Mouse (Mus musculus): Measurements from ENCODE around the gene Sp3.
"Not testable (repeated sequence)": the region's sequence is repeated elsewhere in the genome, so short reads cannot be mapped to it uniquely, and the experiment has no call there.

Gene Sp3

DNA sequence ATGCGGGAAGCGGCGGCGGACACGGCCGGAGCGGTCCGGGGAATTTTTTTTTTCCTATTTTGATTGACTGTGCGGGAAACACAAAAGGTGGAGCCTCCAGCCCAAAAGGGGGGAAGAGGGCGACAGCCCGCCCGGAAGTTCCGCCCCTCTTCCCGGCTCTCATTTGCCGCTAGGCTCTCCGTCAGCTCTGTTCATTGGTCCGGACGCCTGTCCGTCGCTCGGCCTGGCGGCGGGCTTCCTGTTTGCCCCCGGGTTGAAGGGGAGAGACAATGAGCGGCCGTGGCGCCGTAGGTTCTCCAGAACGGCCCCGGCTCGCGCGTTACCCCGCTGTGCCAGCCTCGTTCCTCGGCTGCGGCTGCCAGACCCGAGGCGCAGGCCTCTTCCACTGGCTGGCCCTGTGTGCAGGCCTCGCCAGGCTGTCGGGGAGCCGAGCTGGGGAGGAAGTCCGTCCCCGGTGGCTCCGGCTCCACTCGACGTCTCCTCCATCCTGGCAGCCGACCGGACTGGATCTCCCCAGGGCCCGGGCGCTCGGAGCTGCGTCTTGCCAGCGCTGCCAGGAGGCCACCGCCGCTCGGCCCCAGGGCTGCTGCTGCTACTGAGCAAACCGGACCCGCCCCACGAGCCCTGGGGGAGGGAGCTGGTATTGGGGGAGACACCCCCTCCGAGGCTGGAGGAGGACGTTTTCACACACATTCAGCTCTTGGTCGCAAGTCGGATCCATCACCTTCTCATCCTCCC, at the start of gene Sp3:
Gene Sp3 (minus strand): TSS at position 110 of the 738 bp plus-strand sequence.
- DNase-seq (ENCODE audit: low spot score) = peak; percentile 98

DNA sequence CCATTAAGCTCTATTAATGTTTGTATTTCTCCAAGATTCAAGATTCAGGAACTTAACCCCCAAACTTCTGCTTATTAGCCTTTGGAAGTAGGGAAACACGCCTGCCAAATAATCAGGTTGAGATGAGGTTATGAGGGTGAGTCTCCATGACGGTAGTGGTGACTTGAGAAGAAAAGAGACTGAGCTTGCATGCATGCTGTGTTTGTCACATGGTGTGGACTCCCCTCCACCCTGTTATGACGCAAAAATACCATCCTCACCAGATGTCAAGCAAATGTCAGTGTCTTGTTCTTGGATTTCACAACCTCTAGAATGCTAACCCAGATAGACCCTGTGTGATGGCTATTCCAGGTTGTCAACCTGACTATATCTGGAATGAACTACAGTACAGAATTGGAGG, 49.6 kb upstream of the Sp3 start:
- DNase-seq (ENCODE audit: low spot score) = no peak

DNA sequence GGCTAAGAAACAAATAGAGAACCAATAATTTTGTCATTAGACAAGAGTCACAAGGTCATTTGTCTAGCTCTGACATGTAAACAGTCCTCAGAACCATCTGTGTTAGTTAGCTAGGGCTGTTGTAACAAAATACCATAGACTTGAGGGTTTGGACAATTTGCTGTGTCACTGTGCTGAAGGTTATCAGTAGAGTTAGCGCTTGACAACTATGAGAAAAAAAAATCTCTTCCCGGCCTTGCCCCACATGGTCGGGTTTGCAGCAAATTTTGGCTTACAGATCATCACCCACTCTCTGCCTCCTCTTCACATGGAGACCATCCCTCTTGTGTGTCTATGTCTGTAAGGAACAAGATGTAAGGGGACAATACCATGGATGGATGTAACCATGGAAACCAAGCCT, 47.8 kb upstream of the Sp3 start:
- no peak for DNase-seq (ENCODE audit: low spot score)

DNA sequence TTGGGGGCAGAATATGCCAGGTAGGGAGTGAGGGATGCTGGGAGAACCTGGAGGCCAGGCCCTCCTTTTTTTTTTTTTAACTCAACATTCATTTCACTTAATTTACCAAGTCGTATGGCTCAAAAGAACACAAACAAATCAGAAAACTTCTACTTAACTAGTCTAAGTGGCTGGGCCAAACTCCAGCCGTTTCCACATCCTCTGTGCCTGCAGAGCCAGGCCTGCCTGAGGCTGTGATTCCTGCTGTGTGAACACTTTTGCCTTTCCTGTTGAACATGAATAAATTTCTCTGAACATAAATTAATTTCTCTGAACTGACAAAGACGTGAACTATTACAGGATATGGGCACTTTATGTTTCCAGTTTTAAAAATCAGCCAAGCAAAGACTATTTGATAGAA, 46.9 kb upstream of the Sp3 start:
- DNase-seq (ENCODE audit: low spot score) = no peak

DNA sequence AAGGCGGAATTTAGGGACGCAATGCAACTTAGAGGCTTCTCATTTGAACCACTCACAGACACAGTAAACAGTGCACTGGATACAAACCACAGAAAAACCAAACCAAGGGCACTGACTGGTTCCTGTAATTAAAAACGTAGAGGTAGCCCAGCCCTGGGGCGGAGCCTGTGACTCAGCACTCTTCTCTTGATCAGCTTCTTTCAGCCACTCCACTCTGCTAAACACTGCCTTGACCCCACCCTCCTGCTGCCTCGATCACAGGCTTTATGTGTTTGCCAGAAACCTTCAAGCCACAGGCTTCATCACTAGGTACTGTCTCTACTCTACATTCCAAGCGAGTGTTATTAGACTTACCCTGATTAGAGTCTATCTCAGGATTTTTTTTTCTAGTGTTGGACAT, 43.6 kb upstream of the Sp3 start:
- no peak for DNase-seq (ENCODE audit: low spot score)

DNA sequence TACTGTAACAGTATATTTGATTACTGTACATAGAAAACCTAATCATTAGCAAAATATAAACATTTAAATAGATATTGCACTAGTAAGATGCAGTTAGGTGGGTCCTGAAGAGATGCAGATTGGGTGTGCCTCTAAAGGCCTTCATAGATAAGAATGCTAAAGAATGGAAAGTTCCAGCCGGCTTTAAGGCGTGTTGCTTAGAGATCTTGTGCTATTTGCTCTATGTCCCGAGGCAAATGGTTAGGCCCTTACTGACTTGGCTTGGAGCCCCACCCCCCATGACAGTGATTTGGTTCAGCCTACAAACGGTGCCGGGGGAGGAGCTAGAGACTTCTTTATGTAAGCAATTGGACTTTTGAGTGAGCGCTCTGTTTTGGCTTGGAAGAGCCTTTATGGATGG, 40.8 kb upstream of the Sp3 start:
- DNase-seq (ENCODE audit: low spot score) = no peak

DNA sequence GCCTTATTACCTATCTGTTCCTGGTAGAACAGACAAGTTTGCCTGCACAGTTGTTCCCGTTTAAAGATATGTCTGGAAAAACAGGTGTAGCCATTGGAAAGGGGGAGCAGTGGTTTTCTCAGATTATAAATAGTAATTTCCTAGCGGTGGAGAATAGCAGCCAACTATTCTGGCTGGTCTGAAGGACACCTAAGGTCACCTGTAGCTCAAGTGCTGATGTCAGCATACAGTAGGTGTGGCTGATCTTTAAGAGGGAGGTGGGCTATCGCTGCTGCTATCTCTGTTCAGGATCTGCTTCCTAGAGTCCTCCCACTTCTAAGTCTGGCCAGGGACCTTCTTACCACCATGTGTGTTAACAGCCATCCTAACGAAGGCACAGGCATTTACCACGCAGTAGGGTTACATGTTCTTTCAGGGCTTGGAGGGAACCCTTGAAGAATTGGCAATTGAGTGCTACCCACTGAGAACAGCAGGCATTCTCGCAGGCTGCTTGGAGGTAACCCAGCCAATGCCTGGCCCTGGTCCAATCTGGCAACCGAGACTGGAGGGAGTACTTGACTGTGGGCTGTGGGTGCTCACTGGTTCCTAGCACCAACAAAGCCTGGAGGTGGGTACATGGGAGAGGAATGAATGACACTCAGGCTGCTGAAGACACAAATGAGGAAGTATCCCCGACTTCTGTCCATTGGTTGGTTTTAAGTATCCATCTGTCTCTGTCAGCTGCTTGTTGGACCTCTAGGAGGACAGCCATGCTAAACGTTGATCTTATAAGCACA, 39.3 kb upstream of the Sp3 start:
- DNase-seq (ENCODE audit: low spot score) = no peak

DNA sequence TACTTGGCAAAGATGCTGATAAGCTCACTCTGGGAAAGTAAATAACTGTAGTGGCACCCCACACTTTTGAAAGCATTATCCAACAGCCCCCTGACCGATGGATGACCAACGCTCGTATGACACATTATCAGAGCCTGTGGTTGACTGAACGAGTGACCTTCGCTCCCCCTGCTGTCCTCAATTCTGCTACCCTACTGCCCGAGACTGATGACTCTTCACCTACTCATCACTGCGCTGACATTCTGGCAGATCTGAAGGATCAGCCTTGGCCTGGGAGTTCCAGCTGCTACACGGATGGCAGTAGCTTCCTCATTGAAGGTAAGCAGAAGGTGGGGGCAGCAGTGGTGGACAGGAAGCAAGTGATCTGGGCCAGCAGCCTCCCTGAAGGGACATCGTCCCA, 33.8 kb upstream of the Sp3 start:
- not testable (repeated sequence) for DNase-seq (ENCODE audit: low spot score)

DNA sequence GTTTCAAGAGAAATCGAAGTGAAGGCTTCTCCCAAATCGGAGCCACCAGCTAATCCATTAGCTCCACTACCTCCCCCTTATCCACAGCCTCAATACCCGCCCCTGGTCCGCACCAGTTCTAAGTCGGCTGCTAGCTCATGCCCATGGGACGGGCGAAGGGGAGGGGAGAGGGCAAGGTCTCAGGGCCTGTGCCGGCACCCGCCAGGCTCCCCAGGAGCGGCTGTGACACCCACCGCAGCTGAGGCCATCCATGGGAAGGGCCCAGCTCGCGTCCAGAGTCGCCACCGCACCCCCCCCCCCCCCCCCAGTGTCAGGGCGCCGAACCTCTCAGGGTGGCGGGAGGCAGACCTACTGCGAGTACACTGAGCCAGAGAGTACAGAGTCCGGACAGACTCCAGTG, 32.4 kb upstream of the Sp3 start:
- DNase-seq (ENCODE audit: low spot score) = no peak

DNA sequence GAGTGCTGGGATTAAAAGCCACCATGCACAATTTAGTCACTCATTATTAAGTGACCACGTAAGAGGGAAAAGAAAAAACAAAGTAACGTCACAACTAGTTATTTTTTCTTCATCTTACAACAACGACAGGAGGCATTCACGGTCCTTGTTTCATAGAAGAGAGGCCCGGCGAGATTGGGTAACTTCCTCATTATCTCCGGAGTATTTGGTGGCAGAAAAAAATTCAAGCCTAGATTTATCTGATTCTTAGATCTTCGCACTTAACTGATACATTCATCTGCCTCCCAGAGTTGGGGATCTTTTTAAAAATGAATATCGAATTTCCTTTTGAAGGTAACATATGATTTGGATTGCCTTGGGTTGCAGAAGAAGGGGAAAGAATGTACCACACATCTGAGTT, 27.2 kb upstream of the Sp3 start:
- no peak for DNase-seq (ENCODE audit: low spot score)

DNA sequence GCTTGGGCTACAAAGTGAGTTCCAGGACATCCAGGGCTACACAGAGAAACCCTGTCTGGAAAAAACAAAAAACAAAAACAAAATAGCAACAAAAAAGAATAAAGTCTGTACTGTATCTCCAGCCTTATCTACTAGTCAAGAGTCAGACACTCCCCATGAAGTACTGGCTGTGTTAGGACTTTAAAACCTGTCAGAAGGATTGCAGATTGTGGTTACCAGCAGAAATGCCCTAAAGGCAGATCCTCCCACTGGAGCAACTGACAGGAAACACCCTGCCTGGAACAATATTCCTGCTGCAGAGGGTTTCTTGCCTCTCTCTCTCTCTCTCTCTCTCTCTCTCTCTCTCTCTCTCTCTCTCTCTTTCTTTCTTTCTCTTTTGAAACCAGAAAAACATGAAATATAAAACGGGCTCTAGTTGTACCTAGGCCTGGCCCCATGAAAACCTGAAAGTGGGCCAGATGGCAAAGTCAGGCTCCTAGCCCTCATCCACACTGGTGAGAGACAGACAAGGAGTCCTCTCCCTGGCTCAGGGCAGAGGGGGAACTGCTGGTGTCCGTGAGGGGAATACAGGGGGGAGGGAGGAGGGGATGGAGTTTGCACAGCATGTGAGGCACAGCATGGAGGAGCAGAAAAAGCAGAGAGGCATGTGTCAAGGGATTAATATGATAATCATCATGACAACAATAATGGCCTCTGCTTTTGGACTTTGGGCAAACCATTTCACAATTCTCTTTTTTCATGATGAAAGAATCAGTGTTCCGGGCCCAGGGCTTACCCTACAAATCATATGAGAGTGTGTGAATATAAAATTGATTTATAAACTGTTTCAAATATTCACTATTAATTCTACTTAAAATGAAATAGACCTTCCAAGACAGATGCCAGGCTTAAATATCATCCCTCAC, 25.6 kb upstream of the Sp3 start:
- DNase-seq (ENCODE audit: low spot score) = peak; percentile 26

DNA sequence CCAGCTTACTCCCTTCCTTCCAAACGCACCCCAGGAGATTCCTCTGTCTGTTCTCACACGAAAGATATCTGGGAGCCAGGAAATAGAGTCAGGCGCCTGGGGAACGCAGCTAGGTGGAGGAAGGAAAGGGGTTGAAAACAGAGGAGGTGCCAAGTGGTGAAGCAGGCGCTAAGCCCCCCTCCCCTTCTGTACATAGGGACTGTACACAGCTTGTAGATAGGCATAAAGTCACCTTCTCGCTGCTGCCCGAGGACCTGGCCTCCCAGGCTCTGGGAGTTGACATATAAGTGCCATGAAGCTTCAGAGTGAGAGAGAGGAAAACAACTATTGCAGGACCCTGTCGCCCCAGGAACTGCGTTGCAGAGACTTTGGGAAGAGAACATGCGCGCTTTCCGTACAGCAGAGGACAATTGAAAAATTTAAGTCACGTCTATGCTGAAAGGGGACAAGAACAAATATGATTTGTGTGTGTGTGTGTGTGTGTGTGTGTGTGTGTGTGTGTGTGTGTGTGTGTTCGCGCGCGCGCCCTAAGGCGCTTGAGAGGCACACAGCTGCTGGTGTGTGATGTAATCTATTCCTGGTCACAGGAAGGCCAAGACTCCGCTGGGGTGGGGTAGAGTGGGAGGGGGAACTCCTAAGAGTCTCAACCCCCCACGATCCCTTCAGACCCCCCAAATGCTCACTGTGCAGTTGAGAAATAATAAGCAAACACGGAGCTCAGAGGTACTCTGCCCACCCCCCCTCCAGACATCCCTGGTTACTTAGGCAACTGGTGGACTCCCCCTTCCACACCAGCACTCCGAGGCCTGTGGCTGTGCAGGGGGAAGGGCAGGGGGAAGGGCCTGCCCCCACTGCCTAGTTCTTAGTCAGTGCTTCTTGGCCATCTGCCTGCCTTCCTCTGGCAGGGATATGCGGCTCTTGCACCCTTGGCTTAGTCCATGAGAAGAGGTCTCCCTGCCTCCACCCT, 23.8 kb upstream of the Sp3 start:
- DNase-seq (ENCODE audit: low spot score) = peak; percentile 28

DNA sequence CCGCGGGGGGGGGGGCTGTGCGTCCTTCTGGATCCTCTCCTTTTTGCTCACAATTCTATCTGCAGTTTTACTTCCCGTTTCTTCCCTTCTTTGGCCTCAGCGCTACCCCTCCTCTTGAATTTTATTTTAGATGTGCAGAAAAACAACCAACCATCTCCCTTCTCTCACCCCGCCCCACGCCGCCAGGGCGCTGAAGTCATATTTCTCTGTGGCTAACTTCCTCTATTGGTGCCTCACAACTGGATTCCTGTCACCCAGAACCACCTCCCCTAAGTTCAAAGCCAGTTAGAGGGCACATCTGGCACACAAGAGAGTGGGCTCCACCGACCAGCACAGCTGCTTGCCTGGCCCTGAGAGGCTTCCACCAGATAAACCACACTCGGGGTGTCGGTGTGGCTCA, 22.8 kb upstream of the Sp3 start:
- DNase-seq (ENCODE audit: low spot score) = no peak

DNA sequence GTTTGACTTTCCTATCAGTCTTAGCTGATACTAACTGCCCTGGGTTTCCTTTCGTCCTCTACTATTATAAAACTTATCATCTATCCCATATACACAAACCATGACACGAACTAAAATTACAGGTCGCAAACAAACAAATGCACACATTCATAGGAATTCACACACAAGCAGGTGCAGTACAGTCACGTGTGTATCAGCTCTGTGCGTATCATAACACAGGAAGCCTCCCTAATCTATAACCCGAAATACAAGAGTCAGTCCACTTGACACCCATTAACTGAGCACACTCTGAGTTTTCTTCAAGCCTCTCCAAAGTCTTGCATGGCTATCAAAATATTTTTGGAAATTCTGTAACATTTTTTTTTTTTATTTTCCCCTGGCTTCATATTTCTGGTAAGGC, 22.2 kb upstream of the Sp3 start:
- DNase-seq (ENCODE audit: low spot score) = no peak

DNA sequence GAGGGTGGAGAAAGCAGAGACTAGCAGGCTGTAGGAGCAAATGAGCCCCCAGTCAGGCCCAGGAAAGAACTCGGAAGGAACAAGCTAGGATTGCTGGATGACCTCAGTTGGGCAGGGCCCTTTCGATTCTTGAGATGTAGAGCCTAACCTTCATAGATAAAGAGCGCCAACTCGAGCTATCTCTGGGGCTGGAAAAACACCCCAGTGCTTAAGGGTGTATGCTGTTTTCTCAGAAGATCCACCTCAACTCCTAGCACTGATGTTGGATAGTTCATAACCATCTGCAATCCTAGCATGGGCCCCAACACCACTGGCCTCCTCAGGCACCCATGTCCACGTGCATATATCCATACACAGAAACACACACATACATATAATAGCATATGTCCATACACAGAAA, 21.7 kb upstream of the Sp3 start:
- no peak for DNase-seq (ENCODE audit: low spot score)

DNA sequence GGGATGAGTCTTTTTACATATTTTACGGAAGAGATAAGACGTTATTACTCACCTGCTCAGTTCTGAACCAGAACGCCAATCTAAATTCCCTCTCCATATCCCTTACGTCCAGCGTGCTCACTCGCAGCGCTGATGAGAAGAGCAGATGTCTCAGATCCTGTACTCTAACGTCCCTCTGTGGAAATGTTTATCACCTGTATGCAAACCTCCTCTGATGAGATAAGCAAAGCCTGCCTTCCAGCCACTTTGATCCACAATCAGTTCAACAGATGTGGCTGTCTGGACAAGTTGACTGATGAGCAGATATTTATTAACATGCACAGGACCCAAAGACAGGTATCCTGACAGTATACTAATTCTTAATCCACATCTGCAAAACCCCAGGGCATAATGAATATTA, 19.9 kb upstream of the Sp3 start:
- no peak for DNase-seq (ENCODE audit: low spot score)

DNA sequence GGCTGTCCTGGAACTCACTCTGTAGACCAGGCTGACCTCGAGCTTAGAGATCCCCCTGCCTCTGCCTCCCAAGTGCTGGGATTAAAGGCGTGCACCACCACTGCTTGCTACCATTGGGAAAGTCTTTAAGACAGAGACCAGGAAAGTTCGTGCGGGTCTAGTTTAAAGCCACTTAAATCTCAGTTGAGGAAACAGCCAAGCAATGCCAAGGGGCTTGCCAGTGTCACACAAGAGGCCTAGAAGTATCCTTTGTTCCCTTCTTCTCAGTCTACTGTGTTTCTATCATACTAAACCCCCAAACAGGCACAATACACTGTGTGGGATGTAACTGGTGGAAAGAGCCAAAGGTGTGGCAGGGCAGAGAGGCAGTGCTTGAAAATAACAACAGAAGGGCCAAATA, 17.3 kb upstream of the Sp3 start:
- no peak for DNase-seq (ENCODE audit: low spot score)

DNA sequence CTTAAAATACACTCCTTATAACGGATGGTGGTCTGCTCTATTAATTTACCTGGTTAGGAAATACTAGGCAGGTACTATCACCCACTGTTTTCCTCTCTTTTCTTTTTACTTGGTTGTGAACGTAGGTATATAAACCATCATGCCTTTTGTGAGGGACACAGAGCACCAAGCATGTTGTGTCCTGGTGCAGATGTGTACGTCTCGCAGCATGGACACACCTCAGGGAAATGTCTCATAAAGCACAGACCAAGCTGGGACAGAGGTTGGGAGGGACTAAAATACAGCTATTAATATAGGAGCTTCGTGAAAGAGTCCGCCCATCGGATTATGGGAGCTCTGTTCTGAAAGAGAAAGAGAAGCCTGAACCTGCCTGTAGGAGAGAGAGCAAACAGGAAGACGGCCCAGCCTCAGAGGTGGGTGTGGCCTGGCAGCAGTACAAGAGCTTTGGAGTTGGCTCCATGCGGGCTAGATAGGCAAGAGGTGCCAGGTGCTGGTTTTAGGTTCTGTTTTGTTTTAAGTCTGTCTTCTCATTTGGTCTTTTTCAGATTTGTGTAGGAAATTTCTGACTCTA, 16.6 kb upstream of the Sp3 start:
- DNase-seq (ENCODE audit: low spot score) = no peak

DNA sequence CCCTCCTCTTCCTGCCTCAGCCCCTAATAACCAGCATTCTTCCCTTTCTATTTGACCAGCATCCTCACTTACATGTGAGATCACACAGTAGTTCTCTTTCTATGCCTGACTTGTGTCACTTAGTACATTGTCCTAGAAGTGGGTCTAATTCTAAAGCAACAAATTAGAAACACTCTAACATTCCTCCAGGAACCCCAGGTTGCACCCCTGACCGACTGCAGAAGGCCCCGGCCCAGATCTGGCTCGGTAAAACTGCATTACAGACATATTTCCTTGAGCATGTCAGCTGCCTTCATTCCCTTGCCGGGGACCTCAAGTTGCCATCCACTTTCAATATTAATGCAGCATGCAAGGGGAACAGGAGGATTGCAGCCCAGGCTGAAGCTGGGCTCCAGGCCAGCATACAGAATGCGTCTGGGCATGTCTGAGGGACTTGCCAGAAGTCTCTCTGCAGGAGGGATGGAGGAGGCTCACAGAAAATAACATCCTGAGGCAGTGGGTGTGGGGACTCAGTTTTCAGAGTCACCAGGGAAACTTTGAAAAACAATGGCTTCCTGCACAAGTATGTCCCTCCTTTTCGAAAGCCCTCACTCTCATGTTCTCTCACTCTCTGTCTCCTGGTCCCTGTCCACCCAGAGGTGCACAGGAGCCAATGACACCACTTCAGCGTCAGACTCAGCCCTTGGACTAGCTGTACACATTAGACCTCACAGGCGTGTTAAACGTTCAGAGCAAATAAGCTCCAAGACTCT, 15.3 kb upstream of the Sp3 start:
- DNase-seq (ENCODE audit: low spot score) = no peak

DNA sequence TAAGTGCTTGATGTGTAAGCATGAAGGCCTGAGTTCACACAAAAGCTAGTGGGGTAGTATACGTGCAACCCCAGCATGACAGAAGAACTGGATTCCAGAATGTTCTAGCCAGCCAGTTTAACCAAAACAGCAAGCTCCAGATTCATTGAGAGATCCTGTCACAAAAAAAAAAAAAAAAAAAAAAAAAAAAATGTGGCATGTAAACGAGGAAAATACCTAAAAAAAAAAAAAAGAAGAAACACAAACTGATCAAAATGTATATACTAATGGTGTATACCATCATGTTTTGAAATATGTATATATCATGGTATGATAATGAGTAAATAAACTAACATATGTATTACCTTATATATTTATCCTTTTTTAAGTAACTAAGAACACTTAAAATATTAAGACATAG, 13.9 kb upstream of the Sp3 start:
- no peak for DNase-seq (ENCODE audit: low spot score)

Measured in retina, embryonic 14.5 days (tissue).